Mouse (Mus musculus) heart, embryonic 14.5 days (tissue): Measurements from ENCODE around the gene Nipal4. TPM values are rescaled to one million over a fixed set of nuclear protein-coding genes. Genes with fewer than 3 reads are reported as not detected.
A peak's percentile ranks its signal among the peaks of the same experiment; 100 is the strongest.

Experiments
- ATAC-seq: fragments of 200-750 bp; cut with Nextera tagmentation; 2 replicates; pipeline ENCODE4 v1.8.0; 2017; ENCODE audit warnings: low read depth, moderate TSS enrichment; ENCODE audit not compliant: insufficient number of reproducible peaks, insufficient read depth, low FRiP score
- H3K27ac ChIP-seq, 2 experiments: fragments of 200-500 bp in 1 of 2; fragments of 300-500 bp in 1 of 2; sonication (generic) in 1 of 2; replicated peaks in 1 of 2; 2 replicates each; pipeline ENCODE4 v1.5.1; 2012 to 2014; ENCODE audit warnings: low read depth in 2 of 2, low read length in 2 of 2, control low read depth in 1 of 2, mild to moderate bottlenecking in 1 of 2, mixed read lengths in 1 of 2; ENCODE audit not compliant: control insufficient read depth in 1 of 2, insufficient read depth in 1 of 2
- H3K27me3 ChIP-seq: fragments of 300-500 bp; sonication (generic); 2 replicates; pipeline ENCODE4 v1.6.1; 2014; ENCODE audit warnings: mild to moderate bottlenecking, low read length, control low read depth; ENCODE audit not compliant: control insufficient read depth, insufficient read depth
- H3K36me3 ChIP-seq: fragments of 300-500 bp; sonication (generic); 2 replicates; pipeline ENCODE4 v1.6.1; 2014; ENCODE audit warnings: mild to moderate bottlenecking, control low read depth, low read length, mixed read lengths; ENCODE audit not compliant: control insufficient read depth, insufficient read depth
- H3K4me1 ChIP-seq, 2 experiments: fragments of 200-500 bp in 1 of 2; fragments of 300-500 bp in 1 of 2; sonication (generic) in 1 of 2; 2 replicates each; pipeline ENCODE4 v1.6.1; 2012 to 2014; ENCODE audit warnings: low read length in 2 of 2, control low read depth in 1 of 2, mixed read lengths in 1 of 2; ENCODE audit not compliant: control insufficient read depth in 2 of 2, insufficient read depth in 2 of 2
- H3K4me2 ChIP-seq: fragments of 300-500 bp; sonication (generic); 2 replicates; pipeline ENCODE4 v1.6.1; 2014; ENCODE audit warnings: mild to moderate bottlenecking, low read length
- H3K4me3 ChIP-seq, 2 experiments: fragments of 200-500 bp in 1 of 2; fragments of 300-500 bp in 1 of 2; sonication (generic) in 1 of 2; 2 replicates each; pipeline ENCODE4 v1.5.1; 2012 to 2014; ENCODE audit warnings: low read length in 2 of 2, mild to moderate bottlenecking in 2 of 2, control low read depth in 1 of 2, low read depth in 1 of 2, moderate library complexity in 1 of 2; ENCODE audit not compliant: control insufficient read depth in 1 of 2, insufficient read depth in 1 of 2
- H3K9ac ChIP-seq: fragments of 300-500 bp; sonication (generic); 2 replicates; pipeline ENCODE4 v1.6.1; 2014; ENCODE audit warnings: mild to moderate bottlenecking, low read length
- H3K9me3 ChIP-seq: fragments of 300-500 bp; sonication (generic); 2 replicates; pipeline ENCODE4 v1.6.1; 2016; ENCODE audit warnings: low read length, control low read depth; ENCODE audit not compliant: control insufficient read depth
- WGBS: fragments of 180-500 bp; shearing (Covaris S2); extraction: QIAGEN DNeasy Blood & Tissue Kit; methylation state at CpG from one replicate; pipeline ENCODE4 v1.1.7; 2014; 5-methylcytosine and 5-hydroxymethylcytosine counted together
- polyA plus RNA-seq: library from polyadenylated mRNA; unstranded; fragments of >200 nt; fragmentation: Nextera tagmentation; extraction: Ambion mirVana; gene quantifications from 2 replicates; pipeline ENCODE4 v1.2.1, GENCODE M21; 2014

Gene Nipal4
- polyA plus RNA-seq, 1 experiment from 2014 or later, result 9.5 TPM

GRCm38 (mm10) chr11:46204841-46205240, 38.5 kb upstream of the Nipal4 start:
- H3K4me3 ChIP-seq, result no peak overlapping the region
- peaks cover 38 to 51% of the 10 kb centered on the region in 2 experiments for H3K4me1 ChIP-seq
- 88% methylated on average over 9 of the region's 9 CpGs for WGBS
- H3K9me3 ChIP-seq, result no peaks in the 10 kb centered on the region
- H3K27me3 ChIP-seq, result no peaks in the 10 kb centered on the region
- H3K9ac ChIP-seq, result no peak overlapping the region
- no peak overlapping the region; a peak in 1 of 4 replicates for H3K27ac ChIP-seq
- no peak overlapping the region for H3K4me2 ChIP-seq
- ATAC-seq, result no peak
- no peaks in the 10 kb centered on the region for H3K36me3 ChIP-seq

GRCm38 (mm10) chr11:46202547-46202887, 36.2 kb upstream of the Nipal4 start:
- WGBS, result 1% methylated on average over 10 of the region's 10 CpGs
- 0 out of 2 replicates have a peak, but pooled peaks have one; percentile 46 for ATAC-seq

GRCm38 (mm10) chr11:46201636-46202546, 35.6 kb upstream of the Nipal4 start:
- Histone ChIP-seq H3K9ac (no peak overlapping the region), H3K4me1 (peaks cover 44 to 52% of the 10 kb centered on the region in 2 experiments), H3K36me3 (no peaks in the 10 kb centered on the region), H3K4me3 (no peak overlapping the region), H3K9me3 (no peaks in the 10 kb centered on the region), H3K27me3 (no peaks in the 10 kb centered on the region), H3K4me2 (peak overlapping the region; percentile 47), H3K27ac (peak overlapping the region; percentile 69 to 86)
- WGBS, result 31% methylated on average over 20 of the region's 20 CpGs
- ATAC-seq, result peak; percentile 64

More at GRCm38 (mm10) chr11:46202547-46202887, 36.2 kb upstream of the Nipal4 start:
- Histone ChIP-seq H3K4me3 (no peak overlapping the region), H3K27me3 (no peaks in the 10 kb centered on the region), H3K27ac (peak overlapping the region; percentile 69 to 86), H3K9ac (no peak overlapping the region), H3K9me3 (no peaks in the 10 kb centered on the region), H3K4me1 (peaks cover 44 to 52% of the 10 kb centered on the region in 2 experiments), H3K4me2 (peak overlapping the region; percentile 47), H3K36me3 (no peaks in the 10 kb centered on the region)

- H3K4me2 ChIP-seq, result no peak overlapping the region
- H3K9me3 ChIP-seq, result no peaks in the 10 kb centered on the region
- no peaks in the 10 kb centered on the region for H3K27me3 ChIP-seq
- no peak overlapping the region for H3K9ac ChIP-seq
- peaks cover 40 to 44% of the 10 kb centered on the region in 2 experiments for H3K4me1 ChIP-seq
- H3K27ac ChIP-seq, result peak overlapping the region in 1 of 2 experiments; percentile 69; a peak in 3 of 4 replicates
- no peak for ATAC-seq
- WGBS, result 93% methylated on average over 11 of the region's 11 CpGs
- no peak overlapping the region for H3K4me3 ChIP-seq
- H3K36me3 ChIP-seq, result no peaks in the 10 kb centered on the region
Measured at GRCm38 (mm10) chr11:46200664-46201063, 34.4 kb upstream of the Nipal4 start.

GRCm38 (mm10) chr11:46194175-46194574, 27.9 kb upstream of the Nipal4 start:
- 0 out of 4 replicates have a peak overlapping the region, but pooled peaks of 1 of the 2 experiments have one; percentile 14 for H3K27ac ChIP-seq
- no peak overlapping the region for H3K9ac ChIP-seq
- ATAC-seq, result no peak
- WGBS, result 70% methylated on average over 4 of the region's 4 CpGs
- no peak overlapping the region for H3K4me2 ChIP-seq
- H3K36me3 ChIP-seq, result no peaks in the 10 kb centered on the region
- no peak overlapping the region for H3K4me3 ChIP-seq
- no peaks in the 10 kb centered on the region for H3K9me3 ChIP-seq
- no peaks in the 10 kb centered on the region for H3K27me3 ChIP-seq
- peaks cover 7 to 16% of the 10 kb centered on the region in 2 experiments; a peak in 3 of 4 replicates for H3K4me1 ChIP-seq

- no peak for ATAC-seq
- H3K4me3 ChIP-seq, result no peak overlapping the region
Measured at GRCm38 (mm10) chr11:46188283-46188682, 22.0 kb upstream of the Nipal4 start.

GRCm38 (mm10) chr11:46185486-46185885, 19.2 kb upstream of the Nipal4 start:
- 28% methylated on average over 4 of the region's 4 CpGs for WGBS
- peaks cover 3 to 4% of the 10 kb centered on the region in 2 experiments; a peak in 2 of 4 replicates for H3K4me1 ChIP-seq
- H3K27ac ChIP-seq, result peak overlapping the region; percentile 21 to 53; a peak in 1 of 4 replicates
- no peak overlapping the region for H3K9ac ChIP-seq
- no peaks in the 10 kb centered on the region for H3K36me3 ChIP-seq
- H3K27me3 ChIP-seq, result no peaks in the 10 kb centered on the region
- no peaks in the 10 kb centered on the region for H3K9me3 ChIP-seq
- ATAC-seq, result peak; percentile 56; the same call in 1 of the 2 replicates
- H3K4me2 ChIP-seq, result no peak overlapping the region
- no peak overlapping the region for H3K4me3 ChIP-seq

More at GRCm38 (mm10) chr11:46188283-46188682, 22.0 kb upstream of the Nipal4 start:
- H3K9ac ChIP-seq, result no peak overlapping the region
- H3K4me1 ChIP-seq, result peaks cover 3 to 4% of the 10 kb centered on the region in 2 experiments; a peak in 2 of 4 replicates
- no peaks in the 10 kb centered on the region for H3K27me3 ChIP-seq
- H3K4me2 ChIP-seq, result no peak overlapping the region
- 72% methylated on average over 2 of the region's 2 CpGs for WGBS
- no peaks in the 10 kb centered on the region for H3K36me3 ChIP-seq
- no peaks in the 10 kb centered on the region for H3K9me3 ChIP-seq
- H3K27ac ChIP-seq, result no peak overlapping the region
